Mouse (Mus musculus): ENCODE data around the gene Olfr314. TPM values are rescaled to one million over a fixed set of nuclear protein-coding genes. Genes with fewer than 3 reads are reported as not detected.
"Not testable (repeated sequence)": the region's sequence is repeated elsewhere in the genome, so short reads cannot be mapped to it uniquely, and the experiment has no call there.

Olfr314 gene
- polyA plus RNA-seq, 1 experiment from 2014 or later: not detected

GRCm38 (mm10) chr11:58801558-58802228, 18.9 kb downstream of the Olfr314 start, which contains the start of gene Fam183b:
Gene Fam183b (minus strand): TSS chr11:58801960.
- no peak for TF ChIP-seq CTCF (IDR thresholded peaks at IDR 0.05; ENCODE audit: low read depth)
- Histone ChIP-seq H3K36me3 (ENCODE audit: insufficient read depth) (no peaks in the 10 kb centered on the region), H3K4me2 (peak within 1 kb of the TSS; percentile 39), H3K9me3 (ENCODE audit: low read depth, low read length) (no peaks in the 10 kb centered on the region), H3K27me3 (ENCODE audit: insufficient read depth, low read length) (no peaks in the 10 kb centered on the region), H3K4me1 (ENCODE audit: insufficient read depth) (no peaks in the 10 kb centered on the region), H3K27ac (ENCODE audit: low read depth) (no peak within 1 kb of the TSS), H3K4me3 (ENCODE audit: low read depth, low read length) (no peak within 1 kb of the TSS), H3K9ac (no peak within 1 kb of the TSS)
- peak; percentile 37 for DNase-seq
- 0 out of 2 replicates have a peak, but pooled peaks have one; percentile 21 for ATAC-seq (ENCODE audit: insufficient read depth)
- 15% methylated on average over 14 of the region's 14 CpGs for WGBS

GRCm38 (mm10) chr11:58803871-58804270, 21.1 kb downstream of the Olfr314 start:
- H3K4me3 ChIP-seq (ENCODE audit: low read depth, low read length): no peak overlapping the region
- DNase-seq: no peak
- no peaks in the 10 kb centered on the region for H3K9me3 ChIP-seq (ENCODE audit: low read depth, low read length)
- no peak for TF ChIP-seq CTCF (IDR thresholded peaks at IDR 0.05; ENCODE audit: low read depth)
- WGBS: 45% methylated on average over 4 of the region's 4 CpGs
- no peaks in the 10 kb centered on the region for H3K36me3 ChIP-seq (ENCODE audit: insufficient read depth)
- no peak overlapping the region for H3K27ac ChIP-seq (ENCODE audit: low read depth)
- H3K9ac ChIP-seq: no peak overlapping the region
- H3K4me1 ChIP-seq (ENCODE audit: insufficient read depth): no peaks in the 10 kb centered on the region
- no peak overlapping the region for H3K4me2 ChIP-seq
- H3K27me3 ChIP-seq (ENCODE audit: insufficient read depth, low read length): no peaks in the 10 kb centered on the region
- ATAC-seq (ENCODE audit: insufficient read depth): no peak

GRCm38 (mm10) chr11:58804393-58804792, 21.6 kb downstream of the Olfr314 start:
- Histone ChIP-seq H3K4me2 (no peak overlapping the region), H3K9ac (no peak overlapping the region), H3K27ac (ENCODE audit: low read depth) (no peak overlapping the region), H3K36me3 (ENCODE audit: insufficient read depth) (no peaks in the 10 kb centered on the region), H3K4me3 (ENCODE audit: low read depth, low read length) (no peak overlapping the region), H3K27me3 (ENCODE audit: insufficient read depth, low read length) (no peaks in the 10 kb centered on the region), H3K4me1 (ENCODE audit: insufficient read depth) (no peaks in the 10 kb centered on the region), H3K9me3 (ENCODE audit: low read depth, low read length) (no peaks in the 10 kb centered on the region)
- TF ChIP-seq CTCF (IDR thresholded peaks at IDR 0.05; ENCODE audit: low read depth): no peak
- ATAC-seq (ENCODE audit: insufficient read depth) (no peak), DNase-seq (no peak)
- WGBS: 27% methylated on average over 2 of the region's 2 CpGs

GRCm38 (mm10) chr11:58812001-58812400, 29.2 kb downstream of the Olfr314 start:
- Histone ChIP-seq H3K27me3 (ENCODE audit: insufficient read depth, low read length) (no peaks in the 10 kb centered on the region), H3K4me3 (ENCODE audit: low read depth, low read length) (no peak overlapping the region), H3K9ac (no peak overlapping the region), H3K4me1 (ENCODE audit: insufficient read depth) (no peaks in the 10 kb centered on the region), H3K36me3 (ENCODE audit: insufficient read depth) (no peaks in the 10 kb centered on the region), H3K27ac (ENCODE audit: low read depth) (no peak overlapping the region), H3K9me3 (ENCODE audit: low read depth, low read length) (no peaks in the 10 kb centered on the region), H3K4me2 (no peak overlapping the region)
- peak; percentile 35 for TF ChIP-seq CTCF (IDR thresholded peaks at IDR 0.05; ENCODE audit: low read depth)
- WGBS: 6% methylated on average over 1 of the region's 1 CpGs
- no peak for ATAC-seq (ENCODE audit: insufficient read depth)
- no peak for DNase-seq

- 44% methylated on average over 1 of the region's 1 CpGs for WGBS
- not testable (repeated sequence) for H3K9ac ChIP-seq; H3K4me1 ChIP-seq (ENCODE audit: insufficient read depth); H3K36me3 ChIP-seq (ENCODE audit: insufficient read depth); ATAC-seq (ENCODE audit: insufficient read depth); H3K9me3 ChIP-seq (ENCODE audit: low read depth, low read length); H3K4me2 ChIP-seq; H3K27me3 ChIP-seq (ENCODE audit: insufficient read depth, low read length); H3K4me3 ChIP-seq (ENCODE audit: low read depth, low read length); H3K27ac ChIP-seq (ENCODE audit: low read depth); DNase-seq
Measured at GRCm38 (mm10) chr11:58814700-58815099, 31.9 kb downstream of the Olfr314 start, which contains the start of gene Olfr313. Gene Olfr313 (plus strand): TSS chr11:58815000.

GRCm38 (mm10) chr11:58815676-58816075, 32.9 kb downstream of the Olfr314 start:
- no peaks in the 10 kb centered on the region for H3K36me3 ChIP-seq (ENCODE audit: insufficient read depth)
- H3K27me3 ChIP-seq (ENCODE audit: insufficient read depth, low read length): no peaks in the 10 kb centered on the region
- H3K4me3 ChIP-seq (ENCODE audit: low read depth, low read length): no peak overlapping the region
- no peak overlapping the region for H3K9ac ChIP-seq
- H3K4me2 ChIP-seq: no peak overlapping the region
- DNase-seq (no peak), ATAC-seq (ENCODE audit: insufficient read depth) (no peak)
- no peak overlapping the region for H3K27ac ChIP-seq (ENCODE audit: low read depth)
- WGBS: 77% methylated on average over 1 of the region's 1 CpGs
- H3K4me1 ChIP-seq (ENCODE audit: insufficient read depth): no peaks in the 10 kb centered on the region
- TF ChIP-seq CTCF (IDR thresholded peaks at IDR 0.05; ENCODE audit: low read depth): no peak
- H3K9me3 ChIP-seq (ENCODE audit: low read depth, low read length): no peaks in the 10 kb centered on the region

GRCm38 (mm10) chr11:58828937-58829336, 46.2 kb downstream of the Olfr314 start, which contains the start of gene Olfr312:
Gene Olfr312 (plus strand): TSS chr11:58829237.
- H3K27ac ChIP-seq (ENCODE audit: low read depth); H3K4me1 ChIP-seq (ENCODE audit: insufficient read depth); H3K27me3 ChIP-seq (ENCODE audit: insufficient read depth, low read length); H3K4me2 ChIP-seq; H3K4me3 ChIP-seq (ENCODE audit: low read depth, low read length); H3K36me3 ChIP-seq (ENCODE audit: insufficient read depth); ATAC-seq (ENCODE audit: insufficient read depth); H3K9me3 ChIP-seq (ENCODE audit: low read depth, low read length); DNase-seq; H3K9ac ChIP-seq: not testable (repeated sequence)

Measured in lung, embryonic 14.5 days (tissue).